Mouse (Mus musculus) urinary bladder, postnatal 0 days (tissue): ENCODE data around the gene Olfr1138. TPM values are rescaled to one million over a fixed set of nuclear protein-coding genes. Genes with fewer than 3 reads are reported as not detected.

ENCODE experiments used
- polyA plus RNA-seq: library from polyadenylated mRNA; unstranded; fragments of >200 nt; fragmentation: Nextera tagmentation; extraction: Ambion mirVana; gene quantifications from 2 replicates; pipeline ENCODE4 v1.2.1, GENCODE M21; 2015

Olfr1138 gene
- polyA plus RNA-seq = not detected in 2 replicates

GRCm38 (mm10) chr2:87739878-87740277, at the start of gene Olfr1138:
Olfr1138 (minus strand) TSS chr2:87739978.

DNA sequence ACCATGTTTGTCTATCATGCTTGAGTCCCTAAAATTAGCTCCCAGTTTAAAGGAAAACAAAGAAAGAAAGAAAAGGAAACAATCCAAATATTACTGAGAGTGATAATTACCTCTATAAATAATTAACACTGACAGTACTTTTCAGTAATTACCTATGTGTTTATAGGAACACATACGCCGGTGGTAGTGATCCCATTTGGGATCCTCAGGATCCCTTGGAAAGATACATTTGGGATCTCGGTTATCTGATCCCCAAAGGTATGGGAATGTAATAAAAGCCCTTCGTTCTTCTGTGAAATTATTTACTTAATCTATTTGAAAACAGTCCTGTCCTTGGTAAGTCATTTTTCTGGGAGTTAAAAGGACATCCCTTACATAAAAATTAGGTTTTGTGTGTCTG, 39.4 kb upstream of the Olfr1138 start, which contains the start of gene Olfr152:
Gene Olfr152, plus strand, starts transcription at position 301 of the 400 bp plus-strand sequence.

DNA sequence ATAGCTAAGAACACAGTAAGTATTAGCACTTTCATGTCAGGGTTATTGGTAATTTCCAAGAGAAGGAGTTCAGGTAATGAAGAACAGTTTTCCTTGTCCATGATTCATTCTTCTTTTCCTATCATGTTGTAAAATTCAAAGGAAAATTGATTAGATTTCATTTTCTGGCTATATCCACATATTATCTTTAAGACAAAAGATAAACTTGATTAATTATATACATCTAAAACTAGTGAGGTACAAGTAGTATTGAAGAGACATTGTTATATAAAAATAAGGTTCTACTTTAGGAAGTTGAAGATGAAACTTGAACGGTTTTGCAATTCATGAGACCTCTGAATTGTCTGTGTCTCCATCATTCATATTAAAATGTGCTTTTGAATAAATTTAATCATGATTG, 14.1 kb upstream of the Olfr1138 start, which contains the start of gene Olfr1141:
Gene Olfr1141, minus strand, starts transcription at position 101 of the 400 bp plus-strand sequence.

GRCm38 (mm10) chr2:87743452-87743851, 3.7 kb upstream of the Olfr1138 start, which contains the start of gene Olfr1140:
Olfr1140 (plus strand) TSS chr2:87743752.

GRCm38 (mm10) chr2:87713079-87713478, 26.7 kb downstream of the Olfr1138 start, which contains the start of gene Olfr1137:
Olfr1137 (minus strand) TSS chr2:87713179.

GRCm38 (mm10) chr2:87693847-87694246, 45.9 kb downstream of the Olfr1138 start, which contains the start of gene Olfr1136:
Olfr1136 (minus strand) TSS chr2:87693947.

Other genes with a start within 250 kb of the Olfr1138 start
- gene Pramel7, start 242.9 kb downstream of the Olfr1138 start, polyA plus RNA-seq = not detected in 2 replicates
- not detected in 2 replicates for gene Pramel6, start 233.4 kb downstream of the Olfr1138 start, polyA plus RNA-seq
- gene Olfr153, start 208.2 kb downstream of the Olfr1138 start, polyA plus RNA-seq = not detected in 2 replicates
- gene Olfr1128, start 194.4 kb downstream of the Olfr1138 start, polyA plus RNA-seq = not detected in 2 replicates
- gene Olfr1129, start 166.1 kb downstream of the Olfr1138 start, polyA plus RNA-seq = not detected in 2 replicates
- not detected in 2 replicates for gene Olfr1130, start 133.8 kb downstream of the Olfr1138 start, polyA plus RNA-seq
- not detected in 2 replicates for gene Olfr1131, start 112.9 kb downstream of the Olfr1138 start, polyA plus RNA-seq
- gene Olfr1132, start 102.4 kb downstream of the Olfr1138 start, polyA plus RNA-seq = not detected in 2 replicates
- gene Olfr1133, start 92.6 kb downstream of the Olfr1138 start, polyA plus RNA-seq = not detected in 2 replicates
- not detected in 2 replicates for gene Olfr1134, start 81.5 kb downstream of the Olfr1138 start, polyA plus RNA-seq
- not detected in 2 replicates for gene Olfr1135, start 66.3 kb downstream of the Olfr1138 start, polyA plus RNA-seq
- not detected in 2 replicates for gene Olfr1136, start 46.0 kb downstream of the Olfr1138 start, polyA plus RNA-seq
- not detected in 2 replicates for gene Olfr1137, start 26.8 kb downstream of the Olfr1138 start, polyA plus RNA-seq
- not detected in 2 replicates for gene Olfr1140, start 3.8 kb upstream of the Olfr1138 start, polyA plus RNA-seq
- gene Olfr1141, start 14.0 kb upstream of the Olfr1138 start, polyA plus RNA-seq = not detected in 2 replicates
- not detected in 2 replicates for gene Olfr152, start 39.5 kb upstream of the Olfr1138 start, polyA plus RNA-seq
- gene Olfr1143, start 60.6 kb upstream of the Olfr1138 start, polyA plus RNA-seq = not detected in 2 replicates
- gene Olfr1145, start 69.8 kb upstream of the Olfr1138 start, polyA plus RNA-seq = not detected in 2 replicates
- not detected in 2 replicates for gene Olfr1148, start 90.6 kb upstream of the Olfr1138 start, polyA plus RNA-seq
- gene Olfr1150-ps1, start 104.0 kb upstream of the Olfr1138 start, polyA plus RNA-seq = not detected in 2 replicates
- not detected in 2 replicates for gene Olfr1151, start 115.9 kb upstream of the Olfr1138 start, polyA plus RNA-seq
- not detected in 2 replicates for gene Olfr1152, start 126.5 kb upstream of the Olfr1138 start, polyA plus RNA-seq
- not detected in 2 replicates for gene Olfr1153, start 155.0 kb upstream of the Olfr1138 start, polyA plus RNA-seq
- gene Olfr1154, start 165.2 kb upstream of the Olfr1138 start, polyA plus RNA-seq = not detected in 2 replicates
- not detected in 2 replicates for gene Olfr1155, start 205.2 kb upstream of the Olfr1138 start, polyA plus RNA-seq
- not detected in 2 replicates for gene Olfr1156, start 213.1 kb upstream of the Olfr1138 start, polyA plus RNA-seq
- not detected in 2 replicates for gene Olfr1157, start 228.3 kb upstream of the Olfr1138 start, polyA plus RNA-seq
- not detected in 2 replicates for gene Olfr74, start 234.7 kb upstream of the Olfr1138 start, polyA plus RNA-seq